Mouse (Mus musculus) heart, postnatal 36 days (tissue): Measurements from ENCODE around the gene Mmp7. TPM values are rescaled to one million over a fixed set of nuclear protein-coding genes. Genes with fewer than 3 reads are reported as not detected.

Experiments
- DNase-seq, 2 experiments: peaks; one replicate each; pipeline ENCODE4 v3.0.0; 2021 to 2022
- intact Hi-C: fragments of 180-260 bp; cut with DNase I; formaldehyde crosslinking; loops from one replicate; pipeline ENCODE4 v1.15.1; 2025
- total RNA-seq, 2 experiments: library from RNA; stranded (reverse); gene quantifications; 2 replicates each; pipeline ENCODE4 v1.2.3; 2021

The Mmp7 gene
- total RNA-seq, 2 experiments from 2014 or later, result not detected

- no peak for DNase-seq
- intact Hi-C loops, result no loop called here
These were observed 37.1 kb downstream of the Mmp7 start for GRCm38 (mm10) chr9:7728997-7729396.

GRCm38 (mm10) chr9:7742696-7743095 lies 50.8 kb downstream of the Mmp7 start:
- no peak for DNase-seq
- intact Hi-C loops, result no loop called here

GRCm38 (mm10) chr9:7744156-7744555 lies 52.3 kb downstream of the Mmp7 start:
- intact Hi-C loops, result no loop called here

GRCm38 (mm10) chr9:7748881-7749280 lies 57.0 kb downstream of the Mmp7 start:
- DNase-seq, result no peak
- intact Hi-C loops, result no loop called here

More at GRCm38 (mm10) chr9:7744156-7744555, 52.3 kb downstream of the Mmp7 start:
- DNase-seq, result no peak

Other genes with a start within 250 kb of the Mmp7 start
- under 1 TPM; 0.27 to 0.28 TPM for gene Mmp3, start 246.3 kb upstream of the Mmp7 start, total RNA-seq
- gene Mmp10, start 189.7 kb upstream of the Mmp7 start, total RNA-seq, result not detected
- gene Mmp8, start 133.6 kb upstream of the Mmp7 start, total RNA-seq, result under 1 TPM in 1 of 2 experiments, not detected in 1; 0.14 TPM
- gene Mmp27, start 120.7 kb upstream of the Mmp7 start, total RNA-seq, result under 1 TPM in 1 of 2 experiments, not detected in 1; 0.22 TPM
- gene Mmp20, start 63.9 kb upstream of the Mmp7 start, total RNA-seq, result not detected
- 10 to 100 TPM; 37.2 to 40.4 TPM for gene Tmem123, start 72.0 kb downstream of the Mmp7 start, total RNA-seq
- gene Birc2, start 145.0 kb downstream of the Mmp7 start, total RNA-seq, result 10 to 100 TPM; 24.8 to 29.1 TPM
- 1 to 10 TPM; 6.8 to 9.4 TPM for gene Birc3, start 181.1 kb downstream of the Mmp7 start, total RNA-seq